Mouse (Mus musculus) B cell, adult 62 days (primary cell): Measurements from ENCODE around the gene Gdf3. TPM values are rescaled to one million over a fixed set of nuclear protein-coding genes. Genes with fewer than 3 reads are reported as not detected.

Experiments
- total RNA-seq: library from RNA; stranded (reverse); gene quantifications from 4 replicates; pipeline ENCODE4 v1.2.4, GENCODE M21; 2023

The Gdf3 gene
- not detected in 4 replicates for total RNA-seq

GRCm38 (mm10) chr6:122609771-122610170 lies at the start of gene Gdf3:
TSS of gene Gdf3 (minus strand) at chr6:122610087.

GRCm38 (mm10) chr6:122626110-122626509 lies 16.2 kb upstream of the Gdf3 start, which contains the start of gene Dppa3:
TSS of gene Dppa3 (plus strand) at chr6:122626410.

GRCm38 (mm10) chr6:122602242-122602991 lies 7.5 kb downstream of the Gdf3 start, which contains the start of gene Apobec1:
TSS of gene Apobec1 (minus strand) at chr6:122602444.

Other genes starting within 250 kb of the Gdf3 start
- not detected in 4 replicates for gene Rimklb, start 111.3 kb downstream of the Gdf3 start, total RNA-seq
- gene Mfap5, start 104.2 kb downstream of the Gdf3 start, total RNA-seq: not detected in 4 replicates
- 0.22 to 1.0 TPM (median 0.68 TPM) in 4 replicates for gene Aicda, start 56.3 kb downstream of the Gdf3 start, total RNA-seq
- gene Apobec1, start 7.6 kb downstream of the Gdf3 start, total RNA-seq: 69.3 to 92.7 TPM (median 75.8 TPM) in 4 replicates
- not detected in 4 replicates for gene Dppa3, start 16.3 kb upstream of the Gdf3 start, total RNA-seq
- not detected in 4 replicates for gene Nanog, start 97.4 kb upstream of the Gdf3 start, total RNA-seq
- gene Slc2a3, start 191.6 kb upstream of the Gdf3 start, total RNA-seq: 45.2 to 48.3 TPM (median 46.5 TPM) in 4 replicates
- 53.6 to 58.7 TPM (median 57.0 TPM) in 4 replicates for gene Foxj2, start 209.8 kb upstream of the Gdf3 start, total RNA-seq
- gene C3ar1, start 246.1 kb upstream of the Gdf3 start, total RNA-seq: not detected in 4 replicates